Mouse (Mus musculus): ENCODE measurements around the gene Git2.

- no peak for TF ChIP-seq POLR2A (IDR thresholded peaks at IDR 0.05; ENCODE audit: insufficient read depth, low read depth, low read length)
- TF ChIP-seq CTCF (IDR thresholded peaks at IDR 0.05; ENCODE audit: insufficient read depth, low read depth, low read length), result no peak
These were observed at the start of gene Git2 for GRCm38 (mm10) chr5:114775056-114775979.

Data from olfactory bulb, adult 2 months (tissue).